Mouse (Mus musculus) kidney, embryonic 15.5 days (tissue): Measurements from ENCODE around the gene Mzt1. TPM values are rescaled to one million over a fixed set of nuclear protein-coding genes. Genes with fewer than 3 reads are reported as not detected.
"Not testable (repeated sequence)": the region's sequence is repeated elsewhere in the genome, so short reads cannot be mapped to it uniquely, and the experiment has no call there.

Source experiments
- ATAC-seq: fragments of 200-750 bp; cut with Nextera tagmentation; replicated peaks from 2 replicates; pipeline ENCODE4 v1.8.0; 2017; ENCODE audit warnings: moderate TSS enrichment; ENCODE audit not compliant: low FRiP score
- H3K27ac ChIP-seq: fragments of 300-500 bp; sonication (generic); 2 replicates; pipeline ENCODE4 v1.5.1; 2015; ENCODE audit warnings: mild to moderate bottlenecking, inconsistent platforms
- H3K27me3 ChIP-seq: fragments of 300-500 bp; sonication (generic); 2 replicates; pipeline ENCODE4 v1.6.1; 2015; ENCODE audit warnings: inconsistent platforms
- H3K36me3 ChIP-seq: fragments of 300-500 bp; sonication (generic); 2 replicates; pipeline ENCODE4 v1.6.1; 2015; ENCODE audit warnings: inconsistent platforms
- H3K4me1 ChIP-seq: fragments of 300-500 bp; sonication (generic); 2 replicates; pipeline ENCODE4 v1.6.1; 2015; ENCODE audit warnings: inconsistent platforms
- H3K4me2 ChIP-seq: fragments of 300-500 bp; sonication (generic); 2 replicates; pipeline ENCODE4 v1.6.1; 2015; ENCODE audit warnings: moderate library complexity, mild to moderate bottlenecking, inconsistent platforms
- H3K4me3 ChIP-seq: fragments of 300-500 bp; sonication (generic); replicated peaks from 2 replicates; pipeline ENCODE4 v1.5.1; 2015; ENCODE audit warnings: mild to moderate bottlenecking, inconsistent platforms
- H3K9ac ChIP-seq: fragments of 300-500 bp; sonication (generic); 2 replicates; pipeline ENCODE4 v1.6.1; 2015; ENCODE audit warnings: mild to moderate bottlenecking, inconsistent platforms
- H3K9me3 ChIP-seq: fragments of 300-500 bp; sonication (generic); replicated peaks from 2 replicates; pipeline ENCODE4 v1.6.1; 2016; ENCODE audit warnings: inconsistent platforms
- WGBS: fragments of 180-500 bp; shearing (Covaris S2); methylation state at CpG from one replicate; pipeline ENCODE4 v1.1.7; 2015; ENCODE audit warnings: mixed read lengths; 5-methylcytosine and 5-hydroxymethylcytosine counted together
- polyA plus RNA-seq: library from polyadenylated mRNA; unstranded; fragments of >200 nt; fragmentation: Nextera tagmentation; extraction: Ambion mirVana; gene quantifications from 2 replicates; pipeline ENCODE4 v1.2.1, GENCODE M21; 2015

The Mzt1 gene
- polyA plus RNA-seq, 1 experiment from 2014 or later, result 84.8 TPM

DNA sequence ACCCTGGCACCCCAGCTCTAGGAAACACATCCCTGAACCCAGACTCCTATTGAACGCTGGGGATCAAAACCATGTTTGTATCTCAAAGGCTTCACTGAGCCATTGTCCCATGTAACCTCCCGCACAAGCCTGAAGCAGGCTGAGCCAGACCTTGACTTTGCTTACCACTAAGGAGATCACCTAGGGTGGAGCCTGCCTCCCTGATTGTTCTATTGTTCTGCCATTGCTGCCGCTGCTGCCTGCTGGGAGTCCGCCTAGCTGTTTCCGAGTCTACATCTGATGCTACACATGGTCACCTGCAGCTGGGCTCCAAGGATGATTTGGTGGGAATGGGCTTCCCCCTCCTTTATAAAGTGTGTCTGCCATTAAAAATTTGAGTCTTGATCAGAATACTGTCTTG lies 6.6 kb downstream of the Mzt1 start:
- ATAC-seq, H3K9me3 ChIP-seq, H3K9ac ChIP-seq, H3K4me2 ChIP-seq, H3K27ac ChIP-seq, H3K27me3 ChIP-seq, H3K4me3 ChIP-seq: not testable (repeated sequence)
- 75% methylated on average over 5 of the region's 5 CpGs for WGBS
- Histone ChIP-seq H3K4me1 (peaks cover 21% of the 10 kb centered on the region), H3K36me3 (peaks cover 31% of the 10 kb centered on the region)

DNA sequence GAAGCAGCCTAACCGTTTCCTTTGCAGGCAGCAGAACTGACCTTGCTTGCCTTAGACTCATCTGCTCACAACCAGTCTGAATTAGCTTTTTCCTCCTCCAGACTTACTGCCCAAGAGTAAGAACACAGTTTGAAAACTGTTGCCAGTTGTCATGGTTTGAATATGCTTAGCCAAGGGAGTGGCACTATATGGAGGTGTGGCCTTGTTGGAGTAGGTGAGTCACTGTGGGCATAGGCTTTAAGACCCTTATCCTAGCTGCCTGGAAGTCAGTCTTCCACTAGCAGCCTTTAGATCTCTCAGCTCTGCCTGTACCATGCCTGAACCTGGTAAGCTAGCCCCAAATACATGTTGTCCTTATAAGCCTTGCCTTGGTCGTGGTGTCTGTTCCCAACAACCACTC lies 8.2 kb downstream of the Mzt1 start:
- Histone ChIP-seq H3K4me1 (peaks cover 11% of the 10 kb centered on the region), H3K4me2 (no peak overlapping the region), H3K9ac (no peak overlapping the region), H3K9me3 (no peaks in the 10 kb centered on the region), H3K27me3 (no peaks in the 10 kb centered on the region), H3K27ac (no peak overlapping the region), H3K4me3 (no peak overlapping the region), H3K36me3 (peaks cover 42% of the 10 kb centered on the region)
- no peak for ATAC-seq
- 87% methylated on average over 2 of the region's 2 CpGs for WGBS

DNA sequence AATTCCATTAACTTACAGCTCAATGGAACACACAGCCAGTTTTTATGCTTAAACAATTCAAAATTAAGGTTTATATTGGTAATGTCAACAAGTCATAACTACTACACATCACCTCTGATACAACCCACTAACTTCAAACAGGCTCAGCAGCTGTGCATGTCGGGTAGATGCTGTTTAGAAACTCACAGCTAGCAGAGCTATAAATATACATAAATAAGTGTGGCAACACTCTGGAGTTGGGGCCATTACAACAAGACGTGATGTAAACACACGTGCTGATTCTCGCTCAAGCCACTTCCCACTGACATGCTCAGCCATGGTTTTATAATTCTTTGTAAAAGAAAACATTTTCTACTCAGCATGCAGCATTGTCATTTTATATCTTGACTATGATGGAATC lies 9.9 kb downstream of the Mzt1 start:
- Histone ChIP-seq H3K4me1 (peaks cover 2% of the 10 kb centered on the region; the same call in 1 of the 2 replicates), H3K36me3 (peaks cover 50% of the 10 kb centered on the region), H3K4me3 (no peak overlapping the region), H3K9me3 (no peaks in the 10 kb centered on the region), H3K27ac (no peak overlapping the region), H3K4me2 (no peak overlapping the region), H3K27me3 (no peaks in the 10 kb centered on the region), H3K9ac (no peak overlapping the region)
- no peak for ATAC-seq
- WGBS, result 78% methylated on average over 4 of the region's 4 CpGs

DNA sequence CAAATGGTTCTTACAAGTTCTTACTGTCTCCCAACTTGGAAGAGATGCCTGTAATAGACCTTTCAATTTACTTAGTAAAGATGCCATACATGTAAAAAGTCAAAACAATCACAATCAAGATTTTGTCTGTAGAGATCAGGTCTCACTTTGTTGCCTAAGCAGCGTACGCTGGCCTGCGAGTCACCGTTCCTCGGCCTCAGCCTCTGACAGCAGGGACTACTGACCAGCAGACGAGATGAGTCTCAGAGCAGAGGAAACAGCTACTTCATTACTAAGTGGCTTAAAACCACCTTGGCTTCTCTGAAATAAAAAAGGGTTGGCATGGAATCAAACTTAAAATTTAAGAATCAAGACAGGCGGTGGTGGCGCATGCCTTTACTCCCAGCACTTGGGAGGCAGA lies 11.1 kb downstream of the Mzt1 start:
- H3K36me3 ChIP-seq, result peaks cover 44% of the 10 kb centered on the region
- H3K27me3 ChIP-seq, H3K4me3 ChIP-seq, H3K27ac ChIP-seq, H3K4me1 ChIP-seq, H3K9me3 ChIP-seq, ATAC-seq, H3K4me2 ChIP-seq, H3K9ac ChIP-seq: not testable (repeated sequence)
- 98% methylated on average over 8 of the region's 8 CpGs for whole genome bisulfite sequencing

DNA sequence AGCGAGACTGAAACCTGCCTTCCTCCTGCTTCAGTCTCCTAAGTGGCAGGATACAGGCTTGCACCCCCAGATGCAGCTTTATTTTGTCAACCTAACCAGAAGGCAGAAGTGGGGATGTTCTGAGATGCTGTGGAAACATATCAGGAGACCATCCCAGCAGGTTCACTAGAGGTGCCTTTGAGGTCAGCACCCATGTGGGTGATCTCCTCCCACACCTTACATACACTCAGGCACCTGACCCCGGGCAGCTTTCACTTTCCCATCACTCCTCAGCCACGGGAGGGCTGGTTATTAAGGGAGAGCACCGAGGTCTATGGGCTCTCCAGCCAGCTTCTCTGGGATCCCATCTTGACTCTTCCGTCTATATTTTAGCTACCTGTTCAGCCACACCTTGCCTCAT lies 13.3 kb downstream of the Mzt1 start:
- Histone ChIP-seq H3K4me2 (no peak overlapping the region), H3K9ac (no peak overlapping the region), H3K27ac (no peak overlapping the region), H3K36me3 (peaks cover 33% of the 10 kb centered on the region), H3K4me3 (no peak overlapping the region), H3K9me3 (no peaks in the 10 kb centered on the region), H3K27me3 (no peaks in the 10 kb centered on the region), H3K4me1 (no peaks in the 10 kb centered on the region)
- 0 out of 2 replicates have a peak, but pooled peaks have one; percentile 33 for ATAC-seq
- 78% methylated on average over 5 of the region's 5 CpGs for WGBS

DNA sequence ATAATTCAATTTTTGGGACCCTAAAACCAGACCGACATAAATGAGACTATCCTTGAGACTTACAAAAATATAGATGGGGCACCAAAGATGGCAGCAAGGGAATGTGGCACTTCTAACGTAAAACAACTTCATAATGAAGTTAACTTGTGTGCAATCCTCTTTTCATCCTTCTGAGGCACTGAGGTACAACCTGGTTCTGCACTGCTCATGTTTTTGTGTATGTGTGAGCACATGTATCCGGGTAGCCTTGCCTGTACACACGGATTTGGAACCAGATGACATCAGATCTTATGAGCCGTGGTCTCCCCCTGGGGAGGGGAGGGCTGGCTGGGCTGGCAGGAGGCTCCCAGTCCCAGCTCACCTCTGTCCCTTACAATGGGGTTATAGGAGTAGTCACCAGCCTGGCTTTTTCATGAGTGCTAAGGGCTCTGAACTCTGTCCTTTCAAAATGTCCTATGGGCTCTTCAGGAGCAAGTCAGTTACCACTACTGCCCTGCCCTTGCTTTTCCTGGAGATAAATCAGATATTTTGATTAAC lies 14.5 kb downstream of the Mzt1 start:
- WGBS, result 84% methylated on average over 5 of the region's 5 CpGs
- no peak for ATAC-seq

DNA sequence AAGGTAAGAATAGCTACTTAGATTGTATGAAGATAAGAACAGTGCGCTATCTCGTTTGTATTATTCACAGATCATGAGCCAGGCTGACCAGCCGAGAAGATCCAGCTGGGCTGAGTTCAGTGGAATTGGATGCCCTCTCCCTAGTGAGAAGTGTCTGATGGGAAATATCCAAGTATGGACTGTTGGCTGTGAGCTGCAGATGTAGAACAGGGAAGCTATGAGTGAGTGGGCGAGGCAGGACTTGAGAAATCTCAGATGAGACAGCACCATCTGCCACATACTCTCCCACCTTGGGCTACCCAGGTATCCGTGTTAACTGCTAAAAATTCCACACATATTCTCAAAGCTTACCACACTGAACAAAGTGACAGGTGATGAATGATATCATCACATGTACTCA lies 15.9 kb downstream of the Mzt1 start:
- H3K27me3 ChIP-seq, result no peaks in the 10 kb centered on the region
- no peaks in the 10 kb centered on the region for H3K9me3 ChIP-seq
- H3K4me3 ChIP-seq, result no peak overlapping the region
- H3K4me2 ChIP-seq, result no peak overlapping the region
- ATAC-seq, result no peak
- no peak overlapping the region for H3K27ac ChIP-seq
- no peak overlapping the region for H3K9ac ChIP-seq
- H3K36me3 ChIP-seq, result peaks cover 22% of the 10 kb centered on the region
- WGBS, result 72% methylated on average over 5 of the region's 5 CpGs
- no peaks in the 10 kb centered on the region for H3K4me1 ChIP-seq

More for the DNA sequence above, 14.5 kb downstream of the Mzt1 start:
- Histone ChIP-seq H3K4me1 (no peaks in the 10 kb centered on the region), H3K27ac (no peak overlapping the region), H3K4me2 (no peak overlapping the region), H3K4me3 (no peak overlapping the region), H3K9ac (no peak overlapping the region), H3K9me3 (no peaks in the 10 kb centered on the region), H3K36me3 (peaks cover 28% of the 10 kb centered on the region), H3K27me3 (no peaks in the 10 kb centered on the region)

DNA sequence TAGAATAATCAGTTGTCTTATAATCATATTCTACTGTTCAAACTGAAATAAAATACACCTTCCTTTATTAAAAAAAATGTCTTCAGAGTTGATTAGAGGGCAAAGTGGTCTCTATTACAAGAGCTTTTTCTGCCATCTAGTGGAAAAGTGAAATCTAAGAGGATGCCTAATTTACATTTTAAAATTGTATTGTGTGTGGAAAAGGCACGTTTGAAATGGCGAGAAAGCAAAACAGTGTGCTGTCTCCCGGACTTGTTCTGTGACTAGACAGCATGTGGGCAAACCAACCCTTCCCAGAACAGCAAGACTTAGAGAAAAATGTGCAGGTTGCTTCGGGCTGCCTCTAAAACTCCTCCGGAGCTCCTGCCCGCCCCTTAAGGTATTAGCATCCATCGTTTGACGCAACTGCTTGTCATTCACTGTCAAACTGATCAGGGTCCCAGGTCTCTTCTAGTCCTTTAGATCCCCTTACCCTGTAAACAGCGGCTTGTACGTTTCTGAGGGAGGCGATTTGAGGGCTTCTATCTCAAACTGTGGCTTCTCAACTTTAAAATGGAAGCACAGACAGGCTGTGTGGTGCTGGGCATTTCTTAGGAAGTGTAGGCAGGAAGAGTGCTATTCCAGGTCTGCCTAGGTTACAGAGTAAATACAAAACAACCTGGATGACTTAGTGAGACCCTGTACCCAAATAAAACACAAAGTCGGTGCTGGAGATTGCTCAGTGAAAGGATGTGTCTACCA lies 23.4 kb downstream of the Mzt1 start:
- H3K4me1 ChIP-seq, result peaks cover 7% of the 10 kb centered on the region; the same call in 1 of the 2 replicates
- H3K27me3 ChIP-seq, result no peaks in the 10 kb centered on the region
- H3K9me3 ChIP-seq, result no peaks in the 10 kb centered on the region
- peak overlapping the region; percentile 28 for H3K4me3 ChIP-seq
- H3K36me3 ChIP-seq, result no peaks in the 10 kb centered on the region
- peak overlapping the region; percentile 51 for H3K4me2 ChIP-seq
- H3K27ac ChIP-seq, result no peak overlapping the region
- no peak for ATAC-seq
- WGBS, result 45% methylated on average over 12 of the region's 12 CpGs
- H3K9ac ChIP-seq, result no peak overlapping the region

DNA sequence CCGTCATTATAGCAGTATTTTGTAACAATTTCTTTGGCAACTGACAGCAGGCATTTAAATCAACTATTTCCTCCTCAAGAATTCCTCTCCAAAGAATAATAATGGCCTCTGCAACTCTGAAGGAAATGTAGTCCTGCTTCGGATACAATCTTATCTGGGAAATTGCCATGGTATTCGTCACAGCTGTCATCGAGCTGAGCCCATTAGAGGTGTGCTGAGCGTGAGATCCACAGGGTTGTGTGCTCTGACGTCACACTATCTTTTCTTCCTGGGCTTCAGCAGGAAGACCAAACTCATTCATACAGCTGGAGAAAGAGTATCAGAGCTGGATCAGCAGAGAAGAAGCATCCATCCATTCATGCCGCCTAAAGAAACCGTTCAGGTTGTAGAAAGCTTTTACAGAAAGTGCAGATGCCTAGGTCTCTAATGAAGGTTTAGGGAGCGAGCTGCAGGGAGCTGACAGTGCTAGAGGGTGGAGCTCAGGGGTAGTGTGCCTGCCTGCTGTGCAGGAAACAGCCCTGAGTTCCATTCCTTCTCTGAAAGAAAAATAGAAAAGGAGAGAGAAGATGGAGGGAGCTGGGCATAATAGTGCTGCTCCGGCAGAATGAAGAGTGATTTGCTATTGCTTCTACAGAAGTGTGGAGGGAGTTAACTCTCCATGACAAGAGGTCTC lies 26.7 kb downstream of the Mzt1 start:
- H3K27me3 ChIP-seq, result no peaks in the 10 kb centered on the region
- 0 out of 2 replicates have a peak, but pooled peaks have one; percentile 46 for ATAC-seq
- no peaks in the 10 kb centered on the region for H3K36me3 ChIP-seq
- H3K27ac ChIP-seq, result peak overlapping the region; percentile 16; the same call in 1 of the 2 replicates
- 0 out of 2 replicates have a peak overlapping the region, but pooled peaks have one; percentile 10 for H3K4me2 ChIP-seq
- H3K4me1 ChIP-seq, result peaks cover 7% of the 10 kb centered on the region; the same call in 1 of the 2 replicates
- H3K4me3 ChIP-seq, result no peak overlapping the region
- no peak overlapping the region for H3K9ac ChIP-seq
- H3K9me3 ChIP-seq, result no peaks in the 10 kb centered on the region
- 52% methylated on average over 10 of the region's 10 CpGs for WGBS

DNA sequence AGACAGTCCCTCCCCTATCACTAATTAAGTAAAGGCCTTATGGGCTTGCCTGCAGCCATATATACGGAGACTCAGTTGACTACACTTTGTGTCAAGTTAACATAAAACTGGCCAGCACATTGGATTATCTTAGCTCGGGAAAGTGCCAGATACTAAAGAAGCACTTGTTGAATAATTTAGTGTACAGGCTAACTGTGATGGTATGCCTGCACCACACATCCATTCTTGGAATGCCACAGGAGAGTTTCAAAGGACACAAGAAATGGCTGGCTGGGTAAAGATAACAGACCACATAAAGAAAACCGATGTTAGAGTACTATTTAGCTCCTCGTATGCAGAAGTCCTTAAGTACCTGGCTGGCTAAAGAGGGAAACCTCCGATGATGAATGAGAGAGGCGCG lies 27.2 kb downstream of the Mzt1 start:
- H3K4me2 ChIP-seq, result 0 out of 2 replicates have a peak overlapping the region, but pooled peaks have one; percentile 10
- ATAC-seq, result no peak

DNA sequence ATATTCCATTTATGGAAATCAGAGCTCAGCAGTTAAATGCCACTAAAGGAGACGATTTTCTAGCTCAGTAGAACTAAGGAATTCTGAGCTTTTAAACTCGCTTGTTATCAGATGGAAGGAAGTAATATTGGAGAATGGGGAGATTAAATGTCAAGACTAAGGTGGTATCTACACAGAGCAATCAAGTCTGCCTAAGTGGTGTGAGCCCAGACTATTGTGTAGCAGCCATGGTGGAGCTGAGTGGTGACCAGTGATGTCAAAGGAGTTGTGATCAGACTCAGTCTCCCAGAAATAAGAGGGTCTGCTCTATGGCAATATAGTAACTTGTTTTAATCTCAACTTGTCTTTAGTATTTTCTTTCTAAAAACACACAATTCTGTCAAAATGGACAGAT lies 35.0 kb downstream of the Mzt1 start:
- Histone ChIP-seq H3K4me1 (peaks cover 6% of the 10 kb centered on the region; the same call in 1 of the 2 replicates), H3K4me2 (no peak overlapping the region), H3K9ac (no peak overlapping the region), H3K27me3 (no peaks in the 10 kb centered on the region), H3K4me3 (no peak overlapping the region), H3K27ac (peak overlapping the region; percentile 78), H3K36me3 (no peaks in the 10 kb centered on the region), H3K9me3 (no peaks in the 10 kb centered on the region)
- peak; percentile 73; the same call in 1 of the 2 replicates for ATAC-seq
- 28% methylated on average over 2 of the region's 2 CpGs for WGBS

More for the DNA sequence above, 27.2 kb downstream of the Mzt1 start:
- H3K9ac ChIP-seq, result no peak overlapping the region
- no peak overlapping the region for H3K4me3 ChIP-seq
- no peak overlapping the region for H3K27ac ChIP-seq
- WGBS, result 63% methylated on average over 7 of the region's 7 CpGs
- no peaks in the 10 kb centered on the region for H3K36me3 ChIP-seq
- H3K4me1 ChIP-seq, result peaks cover 7% of the 10 kb centered on the region; the same call in 1 of the 2 replicates
- H3K27me3 ChIP-seq, result no peaks in the 10 kb centered on the region
- no peaks in the 10 kb centered on the region for H3K9me3 ChIP-seq
